Mouse (Mus musculus): Measurements from ENCODE around the gene Mmp2.
"Not testable (repeated sequence)": the region's sequence is repeated elsewhere in the genome, so short reads cannot be mapped to it uniquely, and the experiment has no call there.

The Mmp2 gene

DNA sequence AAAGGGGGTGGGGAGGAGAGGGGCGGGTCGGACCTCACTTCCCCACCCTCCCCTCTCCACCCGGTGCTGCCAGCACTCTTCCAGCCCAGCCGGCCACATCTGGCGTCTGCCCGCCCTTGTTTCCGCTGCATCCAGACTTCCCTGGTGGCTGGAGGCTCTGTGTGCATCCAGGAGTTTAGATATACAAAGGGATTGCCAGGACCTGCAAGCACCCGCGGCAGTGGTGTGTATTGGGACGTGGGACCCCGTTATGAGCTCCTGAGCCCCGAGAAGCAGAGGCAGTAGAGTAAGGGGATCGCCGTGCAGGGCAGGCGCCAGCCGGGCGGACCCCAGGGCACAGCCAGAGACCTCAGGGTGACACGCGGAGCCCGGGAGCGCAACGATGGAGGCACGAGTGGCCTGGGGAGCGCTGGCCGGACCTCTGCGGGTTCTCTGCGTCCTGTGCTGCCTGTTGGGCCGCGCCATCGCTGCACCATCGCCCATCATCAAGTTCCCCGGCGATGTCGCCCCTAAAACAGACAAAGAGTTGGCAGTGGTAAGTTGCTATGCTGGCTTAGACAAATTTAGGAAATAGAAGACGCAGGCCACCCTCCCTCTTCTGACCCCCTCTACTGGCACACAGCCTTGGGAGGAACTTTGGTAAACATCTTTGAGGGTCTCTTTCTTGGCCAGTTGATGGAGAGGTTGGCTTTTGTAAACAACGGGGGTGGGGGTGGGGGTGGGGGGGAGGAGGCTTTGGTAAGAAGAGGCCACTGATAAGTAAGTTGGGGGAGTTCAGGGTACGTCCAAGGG lies at the start of gene Mmp2:
TSS of gene Mmp2 (plus strand) at position 49 of the 792 bp plus-strand sequence.
- DNase-seq (ENCODE audit: low read depth, low spot score), result no peak

DNA sequence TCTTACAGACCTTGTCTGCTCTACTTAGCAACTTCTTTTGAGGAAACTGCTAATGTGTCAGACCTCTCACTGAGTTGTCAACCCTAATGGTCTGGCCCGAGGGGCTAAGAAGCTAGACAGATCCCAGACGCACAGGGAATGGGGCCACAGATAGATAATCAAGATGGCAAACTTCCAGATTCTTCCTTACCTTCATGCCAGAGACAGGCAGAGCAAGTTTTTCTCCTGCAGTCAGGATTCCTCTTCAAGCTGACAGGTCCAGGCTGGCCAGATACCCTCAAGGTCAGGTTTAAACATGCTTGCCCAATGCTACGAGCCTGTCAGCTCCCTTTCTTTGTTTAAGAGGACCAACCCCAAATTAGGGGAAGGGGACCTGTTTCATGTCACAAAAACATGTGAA lies 46.1 kb upstream of the Mmp2 start:
- DNase-seq (ENCODE audit: low read depth, low spot score), result no peak

DNA sequence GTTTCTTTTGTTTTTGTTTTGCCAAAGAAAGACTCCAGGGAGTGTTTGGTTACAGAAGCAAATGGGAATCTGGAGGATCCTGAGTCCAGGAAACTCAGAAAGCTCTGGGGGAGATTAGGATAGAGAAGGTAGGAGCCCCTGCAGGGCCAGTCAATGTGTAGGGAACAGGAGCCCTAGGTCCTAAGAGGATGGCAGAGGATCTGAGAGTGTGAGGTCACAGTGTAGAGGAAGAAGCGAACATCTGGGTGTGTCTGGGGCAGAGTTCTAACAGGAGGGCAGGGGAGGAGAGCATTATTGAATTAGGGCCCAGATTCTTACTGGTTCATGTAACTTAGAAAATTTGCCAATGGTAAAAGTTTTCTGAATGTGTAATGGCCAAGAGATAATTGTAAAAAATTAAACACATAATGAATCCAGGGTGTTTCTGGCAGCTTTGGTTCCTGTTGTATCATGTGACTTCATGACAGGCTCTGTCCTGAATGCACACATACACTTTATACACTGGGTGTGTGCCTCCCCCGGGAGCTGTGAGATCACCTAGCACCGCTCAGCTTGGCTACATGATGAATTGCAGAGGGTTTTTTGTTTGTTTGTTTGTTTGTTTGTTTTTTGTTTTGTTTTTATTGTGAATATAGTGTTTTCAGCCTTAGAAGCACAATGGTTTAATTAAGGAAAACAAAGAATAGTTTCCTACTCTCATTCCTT lies 43.0 kb upstream of the Mmp2 start:
- no peak for DNase-seq (ENCODE audit: low read depth, low spot score)

DNA sequence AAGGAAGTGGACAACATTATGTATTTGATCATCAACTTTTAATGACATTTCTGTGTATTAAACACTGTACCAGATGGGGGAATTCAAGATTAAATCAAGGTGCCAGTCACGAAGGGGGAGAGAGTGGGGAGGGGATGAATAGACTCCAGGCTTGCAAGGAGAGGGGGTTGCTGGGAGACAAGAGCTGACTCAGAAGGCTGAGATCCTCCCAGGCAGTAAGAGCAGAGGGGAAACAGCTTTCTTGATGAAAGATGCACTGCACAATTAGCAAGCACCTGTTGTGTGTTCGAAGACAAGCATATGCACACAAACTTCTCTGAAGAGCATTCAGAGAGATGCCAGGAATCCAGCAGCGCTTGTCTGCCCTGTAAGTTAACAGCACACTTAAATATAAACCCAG lies 36.3 kb upstream of the Mmp2 start:
- DNase-seq (ENCODE audit: low read depth, low spot score), result no peak

DNA sequence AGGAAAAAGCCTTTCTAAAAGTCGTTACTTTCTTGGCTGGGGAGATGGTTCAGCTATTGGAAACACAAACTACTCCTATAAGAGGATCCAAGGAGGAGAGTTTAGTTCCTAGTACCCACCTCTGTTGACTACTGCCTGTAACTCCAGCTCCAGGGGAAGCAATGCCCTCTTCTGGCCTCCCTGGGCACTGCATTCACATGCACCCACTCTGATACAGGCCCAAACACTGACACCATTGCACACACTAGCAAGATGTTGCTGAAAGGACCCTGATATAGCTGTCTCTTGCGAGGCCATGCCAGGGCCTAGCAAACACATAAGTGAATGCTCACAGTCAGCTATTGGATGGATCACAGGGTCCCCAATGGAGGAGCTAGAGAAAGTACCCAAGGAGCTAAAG lies 35.1 kb upstream of the Mmp2 start:
- DNase-seq (ENCODE audit: low read depth, low spot score), result not testable (repeated sequence)

DNA sequence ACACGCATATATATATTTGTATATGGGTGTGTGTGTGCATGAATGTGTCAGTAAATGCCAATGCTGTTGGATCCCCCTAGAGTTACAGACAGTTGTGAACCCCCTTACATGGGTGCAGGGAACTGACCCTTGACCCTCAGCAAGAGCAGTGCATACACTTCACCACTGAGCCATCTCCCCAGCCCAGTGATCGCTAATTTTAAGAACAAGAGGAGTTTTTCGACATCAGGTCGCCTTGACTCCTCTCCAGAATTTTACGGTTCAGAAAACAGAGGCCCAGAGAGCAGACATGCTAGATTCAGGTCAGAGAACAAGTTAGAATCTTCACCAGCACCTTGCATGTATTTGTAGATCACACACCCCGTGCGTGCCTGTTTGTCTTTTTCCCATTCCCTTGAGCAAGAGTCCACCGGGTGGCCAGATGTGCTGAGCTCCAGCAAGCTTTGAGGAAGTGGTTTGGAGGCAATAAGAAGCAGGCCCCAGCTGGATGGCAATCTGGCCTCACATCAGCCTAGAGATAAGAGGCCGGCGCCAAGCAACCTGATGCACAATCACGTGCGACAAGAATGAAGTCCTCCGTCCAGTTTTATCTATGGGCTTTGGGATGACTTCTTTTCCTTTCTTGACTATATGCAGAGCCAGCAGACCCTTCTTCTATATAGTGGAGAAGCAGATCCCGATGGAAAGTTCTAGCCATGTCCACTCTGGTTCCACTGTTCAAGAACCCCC lies 33.1 kb upstream of the Mmp2 start:
- DNase-seq (ENCODE audit: low read depth, low spot score), result no peak

DNA sequence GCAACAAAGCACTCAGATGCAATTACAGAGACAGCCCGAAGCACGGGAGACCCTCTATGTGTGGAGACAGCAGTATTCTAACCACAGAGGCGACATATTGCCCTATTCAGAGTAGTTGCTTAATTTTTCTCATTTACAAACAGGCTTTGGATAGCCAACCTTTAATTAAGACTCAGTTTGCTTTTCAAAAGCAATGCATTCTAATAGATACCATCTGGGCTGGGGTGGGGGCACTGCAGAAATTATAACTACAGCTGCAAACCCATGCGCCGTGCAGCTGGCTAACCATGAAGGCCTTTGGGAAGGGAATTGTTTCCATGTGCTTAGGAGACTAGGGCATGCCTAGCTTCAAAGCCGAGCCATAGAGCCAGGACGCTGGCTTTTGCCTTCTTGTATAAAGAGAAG lies 29.6 kb upstream of the Mmp2 start:
- no peak for DNase-seq (ENCODE audit: low read depth, low spot score)

DNA sequence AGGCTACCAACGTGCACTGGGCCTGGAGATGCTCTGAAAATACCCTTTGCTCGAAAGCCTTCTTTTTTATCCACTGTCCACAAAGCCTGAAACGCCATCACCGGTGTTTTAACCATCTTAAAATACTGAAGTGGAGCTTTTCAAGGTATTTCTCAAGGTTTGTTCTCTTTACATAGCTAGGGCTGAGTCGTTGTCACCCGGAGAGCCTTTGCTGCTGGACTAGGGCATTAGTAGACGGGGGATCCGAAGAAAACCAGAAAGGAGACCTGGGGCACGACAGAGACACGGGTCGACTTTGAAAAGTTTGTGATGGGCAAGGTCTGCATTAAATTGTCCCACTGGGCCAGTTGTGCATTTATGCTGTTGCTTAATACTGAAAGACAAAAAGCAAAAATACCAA lies 27.7 kb upstream of the Mmp2 start:
- DNase-seq (ENCODE audit: low read depth, low spot score), result no peak

DNA sequence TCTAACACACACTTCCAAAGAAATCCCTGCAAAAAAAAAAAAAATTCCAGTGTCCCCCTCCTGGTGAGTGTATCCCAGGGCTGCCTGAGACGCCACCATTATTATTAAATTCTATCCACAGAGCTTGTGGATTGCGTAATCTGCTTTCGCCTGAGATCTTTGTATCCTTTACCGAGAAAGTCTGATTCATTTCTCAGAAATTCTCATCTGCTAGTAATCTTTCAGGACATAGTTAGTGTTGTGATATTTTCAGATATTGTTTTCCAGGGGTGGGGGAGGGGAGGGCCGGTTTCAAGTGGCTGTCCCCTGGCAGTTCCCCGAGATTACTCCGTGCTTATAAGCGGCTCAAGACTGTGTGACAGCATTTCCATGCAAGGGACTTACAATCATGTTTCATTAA lies 25.9 kb upstream of the Mmp2 start:
- DNase-seq (ENCODE audit: low read depth, low spot score), result no peak

DNA sequence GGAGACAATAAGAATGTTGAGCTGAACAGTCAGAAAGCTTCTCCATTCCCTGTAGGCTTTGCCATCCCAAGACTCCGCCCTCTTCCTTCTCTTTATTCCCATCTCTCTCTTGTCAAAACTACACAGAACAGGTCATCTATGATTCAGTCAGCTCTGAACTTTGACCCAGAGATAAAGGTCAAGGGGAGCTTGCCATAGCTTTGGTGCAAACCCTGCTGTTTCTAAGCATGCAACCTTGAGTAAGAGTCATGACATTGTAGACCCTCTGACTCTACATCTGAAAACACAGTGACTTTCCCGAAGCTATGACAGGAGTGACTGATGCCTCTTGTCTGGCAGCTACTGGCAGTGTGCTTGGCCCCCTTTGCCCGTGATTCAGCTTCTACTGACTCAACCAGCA lies 24.5 kb upstream of the Mmp2 start:
- DNase-seq (ENCODE audit: low read depth, low spot score), result no peak

DNA sequence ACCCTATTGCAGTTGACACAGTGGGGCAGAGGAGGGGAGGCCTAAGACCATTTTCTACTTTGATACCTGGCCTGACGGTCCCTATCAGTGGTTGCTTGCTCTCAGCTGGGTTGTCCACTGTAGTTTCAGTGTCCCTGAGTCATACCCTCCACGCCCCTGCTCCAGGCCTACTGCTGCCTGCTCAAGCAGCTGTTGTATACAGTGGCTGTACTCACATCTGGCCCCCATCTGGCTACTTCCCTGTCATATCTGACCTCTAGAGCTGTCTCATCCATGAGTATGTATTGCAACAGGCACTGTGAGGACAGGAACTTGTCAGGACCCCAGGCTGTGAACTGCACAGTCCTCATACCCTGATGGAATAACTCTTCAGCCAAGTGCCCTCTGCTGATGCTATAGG lies 14.3 kb upstream of the Mmp2 start:
- no peak for DNase-seq (ENCODE audit: low read depth, low spot score)

DNA sequence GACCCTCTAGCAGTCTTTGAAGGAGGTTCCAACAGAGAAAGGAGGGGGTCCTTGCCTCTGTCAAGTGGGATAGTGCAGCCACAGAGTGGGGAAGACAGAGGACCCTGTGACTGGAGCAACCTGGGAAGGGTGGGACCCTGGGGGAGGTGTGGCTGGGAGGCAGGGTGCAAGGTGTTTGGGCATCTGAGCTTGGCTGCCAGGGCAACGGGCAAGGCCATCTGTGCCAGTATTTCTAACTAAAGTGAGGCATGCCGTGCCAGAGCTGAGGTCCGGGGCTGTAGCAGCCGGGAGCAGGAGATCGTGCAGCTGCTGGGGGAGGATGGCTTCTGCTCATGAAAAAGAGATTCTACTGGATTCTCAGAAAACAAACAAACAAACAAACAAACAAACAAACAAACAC lies 11.4 kb upstream of the Mmp2 start:
- no peak for DNase-seq (ENCODE audit: low read depth, low spot score)

DNA sequence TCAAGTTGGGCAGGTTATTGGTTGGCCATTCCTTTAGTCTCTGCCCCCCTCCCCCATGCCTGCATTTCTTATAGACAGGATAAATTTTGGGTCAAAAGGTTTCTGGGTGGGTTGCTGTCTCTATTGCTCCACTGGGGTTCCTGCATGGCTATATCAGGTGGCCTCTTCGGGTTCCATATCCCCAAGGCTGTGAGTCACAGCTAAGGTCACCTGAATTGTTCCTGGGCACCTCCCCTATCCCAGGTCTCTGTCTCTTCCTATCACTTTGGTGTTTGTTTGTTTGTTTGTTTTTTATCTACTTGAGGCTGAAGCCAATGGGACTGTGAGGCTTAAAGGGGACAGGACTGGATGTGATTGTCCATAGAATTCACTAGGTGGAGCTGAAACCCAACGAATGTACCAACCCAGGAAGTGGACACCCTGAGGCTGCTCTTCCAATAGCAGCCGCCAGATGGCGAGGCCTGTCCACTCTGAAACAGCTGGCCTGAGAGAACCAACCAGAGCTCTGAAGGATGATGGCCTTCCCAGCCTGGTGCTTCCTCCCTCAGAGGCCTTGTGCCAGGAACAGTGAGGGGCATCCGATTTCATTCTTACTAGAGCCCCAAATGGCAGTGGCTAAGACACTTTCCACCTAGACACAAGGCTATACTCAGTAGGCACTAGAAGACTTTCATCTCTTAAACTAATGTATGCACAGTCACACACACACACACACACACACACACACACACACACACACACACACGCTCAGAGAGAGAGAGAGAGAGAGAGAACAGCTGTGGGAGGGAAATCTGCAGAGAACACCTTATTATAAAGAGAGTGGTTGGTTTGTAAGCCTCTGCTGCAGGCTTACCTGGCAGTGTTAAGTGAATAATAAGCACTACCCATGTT lies 8.9 kb upstream of the Mmp2 start:
- DNase-seq (ENCODE audit: low read depth, low spot score), result no peak

DNA sequence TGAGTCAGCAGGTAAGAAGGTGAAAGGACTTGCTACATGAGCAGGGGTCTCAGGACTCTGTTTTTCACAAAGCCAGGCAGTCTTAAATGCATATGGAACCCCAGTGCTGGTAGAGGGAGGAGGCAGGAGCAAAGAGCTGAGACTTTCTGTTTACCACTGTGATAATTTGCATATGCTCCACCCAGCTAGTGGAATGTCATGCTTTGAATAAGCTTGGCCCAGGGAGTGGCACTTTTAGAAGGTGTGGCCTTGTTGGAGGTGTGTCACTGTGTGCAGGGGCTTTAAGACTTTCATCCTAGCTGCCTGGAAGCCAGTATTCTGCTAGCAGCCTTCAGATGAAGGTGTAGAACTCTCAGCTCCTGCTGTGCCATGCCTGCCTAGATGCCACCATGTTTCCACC lies 5.9 kb upstream of the Mmp2 start:
- no peak for DNase-seq (ENCODE audit: low read depth, low spot score)

DNA sequence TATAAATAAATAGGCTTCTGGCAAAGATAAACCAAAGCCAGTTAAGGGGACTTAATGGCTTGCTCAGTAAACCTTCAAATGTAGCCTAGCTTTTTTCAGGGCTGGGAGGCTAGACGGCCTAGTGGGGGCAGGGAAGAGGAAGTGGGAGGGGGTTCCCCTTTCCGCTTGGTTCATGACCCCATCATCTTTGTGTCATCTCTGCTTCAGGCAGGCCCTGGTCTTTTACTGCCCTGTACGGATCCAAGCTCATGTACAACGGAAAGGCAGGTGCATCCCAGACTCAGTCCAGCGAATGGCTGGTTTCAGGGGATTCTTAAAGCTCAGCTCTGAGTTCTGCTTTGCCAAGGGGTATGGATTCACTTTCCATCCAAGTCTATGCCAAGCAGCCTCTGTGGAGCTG lies 4.7 kb upstream of the Mmp2 start:
- no peak for DNase-seq (ENCODE audit: low read depth, low spot score)

DNA sequence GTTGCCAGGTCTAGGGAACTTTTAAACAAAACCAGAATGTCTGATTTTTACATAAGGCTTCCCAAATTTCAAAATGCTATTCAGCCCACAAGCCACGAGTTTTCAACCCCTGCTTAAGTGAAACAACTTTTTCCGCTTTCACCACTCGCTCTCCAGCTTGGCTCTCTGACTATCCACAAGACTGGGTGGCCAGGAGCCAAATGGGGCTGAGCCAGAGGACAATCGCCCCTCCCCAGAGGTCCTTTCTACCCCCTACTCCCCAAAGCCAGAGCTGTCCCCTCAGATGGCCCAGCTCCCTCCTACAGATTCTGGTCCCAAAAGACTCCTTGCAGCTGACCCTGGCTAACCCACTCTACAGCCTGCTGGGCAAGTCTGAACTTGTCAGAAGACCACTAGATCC lies 1.1 kb upstream of the Mmp2 start:
- no peak for DNase-seq (ENCODE audit: low read depth, low spot score)

DNA sequence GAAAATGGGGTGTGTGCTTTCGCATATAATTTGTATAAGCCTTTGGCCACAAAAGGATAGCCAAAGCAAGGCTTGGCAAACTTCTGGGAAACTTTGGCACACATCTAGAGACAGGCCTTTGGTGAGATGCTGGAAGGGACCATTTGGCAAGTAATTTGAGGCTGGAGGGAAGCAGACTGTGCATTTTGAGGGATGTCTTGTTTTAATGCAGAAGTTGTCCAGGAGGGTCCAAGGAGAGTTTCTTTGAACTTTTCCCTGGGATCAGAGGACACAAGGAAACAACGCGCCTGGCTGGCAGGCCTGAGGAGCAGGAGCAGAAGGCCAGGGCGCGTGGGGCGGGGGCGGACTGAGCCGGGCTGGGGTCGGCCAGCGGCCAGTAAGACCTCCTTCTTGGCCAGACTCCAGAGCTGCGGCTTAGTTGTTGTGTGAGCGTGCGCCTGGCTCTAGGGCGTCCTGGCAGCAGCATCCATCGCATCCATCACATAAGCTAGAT lies 1.2 kb downstream of the Mmp2 start:
- DNase-seq (ENCODE audit: low read depth, low spot score), result no peak

DNA sequence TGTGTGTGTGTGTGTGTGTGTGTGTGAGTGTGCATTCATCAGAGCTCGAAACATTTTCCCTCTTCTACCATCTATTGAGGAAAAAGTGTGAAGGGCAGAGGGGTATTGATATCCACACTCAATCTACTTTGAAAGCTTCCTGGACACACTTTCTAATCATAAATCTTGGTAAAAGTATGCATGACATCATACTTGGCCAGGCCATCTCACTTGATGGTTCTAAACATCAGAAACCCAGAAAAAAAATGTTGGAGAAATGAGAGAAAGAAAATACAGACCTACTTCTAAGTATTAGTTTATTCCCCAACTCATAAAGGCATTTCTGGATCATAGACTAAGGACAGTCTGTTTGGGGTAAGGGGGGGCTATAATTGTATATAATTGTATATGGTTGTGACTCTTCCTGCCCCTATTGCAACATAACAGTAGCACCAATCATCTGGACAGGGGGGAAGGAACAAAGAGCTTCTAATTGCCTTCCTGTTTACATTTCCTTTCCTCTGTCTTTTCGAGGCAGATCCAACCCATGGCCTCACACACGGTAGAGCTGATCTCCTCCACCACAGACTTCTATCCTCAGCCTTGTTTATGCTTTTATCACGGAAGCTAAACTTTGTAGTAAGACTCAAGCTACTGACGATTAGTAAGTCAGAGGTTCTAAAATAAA lies 7.1 kb downstream of the Mmp2 start:
- DNase-seq (ENCODE audit: low read depth, low spot score), result no peak

DNA sequence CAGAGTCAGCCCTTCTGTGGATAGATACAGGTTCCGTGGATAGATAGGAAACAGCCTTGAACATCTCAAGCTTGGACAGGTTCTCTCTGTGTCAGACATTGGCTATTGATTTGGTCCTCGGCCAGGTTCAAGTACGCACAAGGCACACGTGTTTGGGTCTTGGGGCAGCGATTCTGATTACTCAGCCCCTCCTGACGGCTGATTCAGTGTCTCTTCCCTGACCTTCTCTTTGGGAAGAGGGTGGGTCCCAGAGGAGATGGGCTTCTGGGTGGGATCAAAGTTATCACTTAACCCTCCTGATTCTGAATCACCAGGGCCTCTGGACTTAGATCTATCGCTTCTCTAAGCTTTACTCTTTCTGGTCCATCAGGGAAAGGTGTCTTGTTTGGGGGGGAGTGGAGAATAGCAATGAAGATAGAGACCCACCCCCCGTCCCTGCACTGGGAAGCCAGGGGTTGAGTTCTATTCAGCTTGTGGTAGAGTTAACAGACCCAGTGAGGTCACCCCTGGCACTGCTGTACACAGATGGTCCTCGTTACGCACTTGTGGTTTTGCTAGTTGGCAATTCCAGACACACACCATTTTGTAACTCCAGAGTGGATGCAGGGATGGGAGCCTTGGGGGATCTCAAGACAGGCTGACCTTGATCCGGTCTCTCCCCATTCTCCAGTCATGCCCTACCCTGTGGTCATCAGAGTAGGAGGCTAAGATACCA lies 7.9 kb downstream of the Mmp2 start:
- no peak for DNase-seq (ENCODE audit: low read depth, low spot score)

DNA sequence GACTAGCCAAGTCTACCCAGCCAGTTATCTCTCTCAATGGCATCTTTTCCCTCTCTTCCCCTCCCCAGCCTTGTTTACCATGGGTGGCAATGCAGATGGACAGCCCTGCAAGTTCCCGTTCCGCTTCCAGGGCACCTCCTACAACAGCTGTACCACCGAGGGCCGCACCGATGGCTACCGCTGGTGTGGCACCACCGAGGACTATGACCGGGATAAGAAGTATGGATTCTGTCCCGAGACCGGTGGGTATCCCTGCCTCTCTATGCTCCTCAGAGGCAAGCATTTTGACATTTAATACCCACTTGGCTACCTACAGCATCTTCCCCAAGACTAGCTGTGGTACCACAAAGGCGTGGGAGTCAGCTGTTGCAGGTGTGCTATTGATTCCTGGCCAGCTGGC lies 8.8 kb downstream of the Mmp2 start:
- no peak for DNase-seq (ENCODE audit: low read depth, low spot score)

Measured in CD4-positive helper T cell, adult 2 months (primary cell).